ENCODE assay signal across 11 mouse cellular contexts in genomic region chr1:119054468-119054867, GRCm38 (mm10). TPM values are rescaled to one million over a fixed set of nuclear protein-coding genes. Genes with fewer than 3 reads are reported as not detected.
DNase-seq lines count a peak whose midpoint lies in the region; ATAC-seq and TF ChIP-seq lines count a peak whose summit lies in the region.
"Had no signal": no experiment of that assay in that cellular context is flagged by ENCODE, and none has a peak within 500 bp of the region (broad histone marks: within the 10 kb centered on the region; RNA-seq: fewer than 3 reads in every experiment).

No protein-coding gene starts in this region.

- no peak for ATAC-seq in lung, embryonic 15.5 days (ENCODE audit: borderline replicate concordance, extremely low read depth, low FRiP score, low TSS enrichment)
- ATAC-seq in forebrain, postnatal 0 days, result no peak
- ATAC-seq in liver, embryonic 15.5 days (ENCODE audit: insufficient read depth), result no peak
- no peak for ATAC-seq in stomach, postnatal 0 days (ENCODE audit: low FRiP score, low TSS enrichment)

- no peak for DNase-seq in lung, postnatal 10 days
- no peak for DNase-seq in forebrain, postnatal 0 days
- DNase-seq in stomach, postnatal 0 days (ENCODE audit: low spot score), result no peak
- no peak for DNase-seq in right cerebral cortex, postnatal 36 days (ENCODE audit: low spot score in 2 of 2)
- DNase-seq in urinary bladder, postnatal 10 days (ENCODE audit: low spot score), result no peak
- no peak for DNase-seq in urinary bladder, postnatal 25 days (ENCODE audit: low spot score)
- DNase-seq: cerebellum, adult 11 months; spleen, adult 18-20 months had no signal

- no peaks in the 10 kb centered on the region for H3K9me3 ChIP-seq in lung, embryonic 15.5 days
- no peaks in the 10 kb centered on the region for H3K9me3 ChIP-seq in forebrain, postnatal 0 days (ENCODE audit: low read length)
- no peaks in the 10 kb centered on the region for H3K9me3 ChIP-seq in liver, embryonic 15.5 days (replicated peaks)
- no peaks in the 10 kb centered on the region for H3K9me3 ChIP-seq in stomach, postnatal 0 days (ENCODE audit: control insufficient read depth, low read length)

- no peak for TF ChIP-seq CTCF in forebrain, postnatal 0 days (IDR thresholded peaks at IDR 0.05; ENCODE audit: low read depth)
- no peak for TF ChIP-seq CTCF in stomach, postnatal 0 days (IDR thresholded peaks at IDR 0.05; ENCODE audit: low read depth)

- no peak overlapping the region for H3K27ac ChIP-seq in lung, embryonic 15.5 days
- H3K27ac ChIP-seq in forebrain, postnatal 0 days (ENCODE audit: low read depth, low read length), result no peak overlapping the region; the same call in 1 of the 2 replicates
- no peak overlapping the region for H3K27ac ChIP-seq in liver, embryonic 15.5 days (replicated peaks)
- no peak overlapping the region for H3K27ac ChIP-seq in stomach, postnatal 0 days (replicated peaks)
- H3K27ac ChIP-seq: macrophage had no signal

- peaks cover 54% of the 10 kb centered on the region for H3K4me1 ChIP-seq in lung, embryonic 15.5 days
- H3K4me1 ChIP-seq in forebrain, postnatal 0 days (ENCODE audit: insufficient read depth), result peaks cover 5% of the 10 kb centered on the region; the same call in 1 of the 2 replicates
- H3K4me1 ChIP-seq in liver, embryonic 15.5 days (replicated peaks), result peaks cover 6% of the 10 kb centered on the region
- H3K4me1 ChIP-seq in stomach, postnatal 0 days (replicated peaks; ENCODE audit: control insufficient read depth, insufficient read depth), result peaks cover 10% of the 10 kb centered on the region; the same call in 1 of the 2 replicates

- peaks cover 58% of the 10 kb centered on the region for H3K27me3 ChIP-seq in lung, embryonic 15.5 days
- H3K27me3 ChIP-seq in forebrain, postnatal 0 days (ENCODE audit: insufficient read depth, low read length), result peaks cover 8% of the 10 kb centered on the region; the same call in 1 of the 2 replicates
- peaks cover 64% of the 10 kb centered on the region for H3K27me3 ChIP-seq in liver, embryonic 15.5 days
- no peaks in the 10 kb centered on the region for H3K27me3 ChIP-seq in stomach, postnatal 0 days (ENCODE audit: control insufficient read depth, insufficient read depth, low read length)

- peak overlapping the region; percentile 89 for H3K4me2 ChIP-seq in lung, embryonic 15.5 days
- H3K4me2 ChIP-seq in forebrain, postnatal 0 days (ENCODE audit: low read depth), result peak overlapping the region; percentile 96
- H3K4me2 ChIP-seq in liver, embryonic 15.5 days, result peak overlapping the region; percentile 65; the same call in 1 of the 2 replicates
- peak overlapping the region; percentile 78 for H3K4me2 ChIP-seq in stomach, postnatal 0 days (replicated peaks; ENCODE audit: low read depth)

- peak overlapping the region; percentile 55 for H3K4me3 ChIP-seq in lung, embryonic 15.5 days
- peak overlapping the region; percentile 45 for H3K4me3 ChIP-seq in forebrain, postnatal 0 days (ENCODE audit: low read depth, low read length)
- no peak overlapping the region for H3K4me3 ChIP-seq in liver, embryonic 15.5 days (replicated peaks)
- peak overlapping the region; percentile 55 for H3K4me3 ChIP-seq in stomach, postnatal 0 days (ENCODE audit: low read depth, low read length)

- H3K36me3 ChIP-seq in lung, embryonic 15.5 days, result no peaks in the 10 kb centered on the region
- no peaks in the 10 kb centered on the region for H3K36me3 ChIP-seq in forebrain, postnatal 0 days (ENCODE audit: insufficient read depth)
- no peaks in the 10 kb centered on the region for H3K36me3 ChIP-seq in liver, embryonic 15.5 days (replicated peaks)
- H3K36me3 ChIP-seq in stomach, postnatal 0 days (ENCODE audit: control insufficient read depth, insufficient read depth, low read length), result no peaks in the 10 kb centered on the region

- 20% methylated on average over 6 of the region's 6 CpGs for WGBS in lung, embryonic 15.5 days
- WGBS in forebrain, postnatal 0 days, result 12% methylated on average over 6 of the region's 6 CpGs
- 22% methylated on average over 6 of the region's 6 CpGs for WGBS in liver, embryonic 15.5 days (ENCODE audit: insufficient replicate concordance)
- WGBS in stomach, postnatal 0 days, result 41% methylated on average over 6 of the region's 6 CpGs

- H3K9ac ChIP-seq in lung, embryonic 15.5 days, result no peak overlapping the region
- H3K9ac ChIP-seq in forebrain, postnatal 0 days, result no peak overlapping the region
- no peak overlapping the region for H3K9ac ChIP-seq in liver, embryonic 15.5 days
- H3K9ac ChIP-seq in stomach, postnatal 0 days (ENCODE audit: low read length), result no peak overlapping the region

- no peak for TF ChIP-seq EP300 in stomach, postnatal 0 days (optimal IDR thresholded peaks at IDR 0.05)

RNA-seq across cellular contexts. Expression of gene Gli2, which starts 1.0 kb away (rescaled TPM):
- polyA plus RNA-seq in lung, embryonic 15.5 days (2015; fragmentation: Nextera tagmentation; extraction: Ambion mirVana), result 7.5 and 8.6 TPM in 2 replicates
- total RNA-seq in forebrain, postnatal 0 days (2014; rRNA removed), result 0.92 and 4.4 TPM in 2 replicates
- polyA plus RNA-seq in forebrain, postnatal 0 days (2015; fragmentation: Nextera tagmentation; extraction: Ambion mirVana), result 0.63 and 1.3 TPM in 2 replicates
- 0.26 and 0.35 TPM in 2 replicates for polyA plus RNA-seq in liver, embryonic 15.5 days (2015; fragmentation: Nextera tagmentation; extraction: Ambion mirVana)
- 1.8 and 2.0 TPM in 2 replicates for polyA plus RNA-seq in stomach, postnatal 0 days (2015; fragmentation: Nextera tagmentation; extraction: Ambion mirVana)
- polyA plus RNA-seq: macrophage had no signal
